Mouse (Mus musculus) common myeloid progenitor, adult 5-6 weeks (primary cell): ENCODE measurements around the gene Pigw. TPM values are rescaled to one million over a fixed set of nuclear protein-coding genes. Genes with fewer than 3 reads are reported as not detected.

Source experiments
- ATAC-seq: replicated peaks from 2 replicates; pipeline ENCODE4 v1.8.0; 2016; ENCODE audit warnings: low read depth, mild to moderate bottlenecking, moderate TSS enrichment, inconsistent platforms; ENCODE audit not compliant: poor library complexity, severe bottlenecking
- total RNA-seq: library from RNA; stranded (forward); fragments of 200-1000, 187-1606 nt; gene quantifications from 2 replicates; pipeline ENCODE4 v1.2.3, GENCODE M21; 2017

Pigw gene
- total RNA-seq, 1 experiment from 2014 or later: 12.0 TPM

- peak; percentile 91 for ATAC-seq
Measured at GRCm38 (mm10) chr11:84828516-84829399, 51.3 kb downstream of the Pigw start, which contains the start of gene Dhrs11. Gene Dhrs11 (minus strand): TSS chr11:84828994.

- 0 out of 2 replicates have a peak, but pooled peaks have one; percentile 7 for ATAC-seq
Measured at GRCm38 (mm10) chr11:84827901-84828503, 52.1 kb downstream of the Pigw start.

DNA sequence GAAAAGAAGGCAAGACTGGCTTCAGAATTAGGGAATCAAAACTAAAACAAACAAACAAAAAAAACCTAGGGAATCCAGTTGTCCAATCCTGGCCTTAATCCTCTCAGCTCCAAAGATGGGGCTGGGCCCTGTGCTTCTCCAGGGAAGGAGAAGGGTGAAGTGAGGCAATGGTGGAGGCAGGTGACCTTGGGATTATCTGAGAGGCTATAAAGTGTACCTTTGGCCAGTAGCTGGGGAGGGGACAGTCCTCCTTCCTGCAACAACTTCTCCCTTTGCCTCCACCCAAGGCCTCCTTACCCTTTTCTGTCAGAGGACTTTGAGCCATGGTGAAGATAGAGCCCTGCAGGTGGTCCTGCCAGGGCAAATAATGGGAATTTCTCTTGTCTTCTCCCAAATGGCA lies 52.6 kb downstream of the Pigw start:
- no peak for ATAC-seq

Other genes starting within 250 kb of the Pigw start
- gene Mrm1, start 60.8 kb downstream of the Pigw start, total RNA-seq: 7.0 and 12.7 TPM in 2 replicates
- gene Dhrs11, start 51.3 kb downstream of the Pigw start, total RNA-seq: 17.1 and 18.4 TPM in 2 replicates
- 177 and 217 TPM in 2 replicates for gene Ggnbp2, start 9.5 kb downstream of the Pigw start, total RNA-seq
- gene Myo19, start 137 bp downstream of the Pigw start, total RNA-seq: 3.9 and 4.9 TPM in 2 replicates
- gene Znhit3, start 36.1 kb upstream of the Pigw start, total RNA-seq: 36.0 and 42.0 TPM in 2 replicates
- gene Car4, start 77.5 kb upstream of the Pigw start, total RNA-seq: not detected in 2 replicates